Mouse (Mus musculus) C2C12 (cell line): ENCODE measurements at regions not wholly inside any gene's neighbourhood (a gene's known extent, or its start where the extent isn't known, plus 50 kb on each side); places are given as distances from the start of the nearest gene placed in this dataset.

ENCODE experiments used
- CTCF ChIP-seq: IDR thresholded peaks from one replicate; pipeline ENCODE4 v1.5.1; 2011; ENCODE audit not compliant: control insufficient read depth, insufficient read depth, insufficient read length
- MAX ChIP-seq: IDR thresholded peaks from one replicate; pipeline ENCODE4 v1.6.1; 2011; ENCODE audit warnings: mild to moderate bottlenecking, control low read depth
- USF1 ChIP-seq: IDR thresholded peaks from one replicate; pipeline ENCODE4 v1.6.1; 2011; ENCODE audit warnings: low read depth, mild to moderate bottlenecking, control low read depth, moderate library complexity

DNA sequence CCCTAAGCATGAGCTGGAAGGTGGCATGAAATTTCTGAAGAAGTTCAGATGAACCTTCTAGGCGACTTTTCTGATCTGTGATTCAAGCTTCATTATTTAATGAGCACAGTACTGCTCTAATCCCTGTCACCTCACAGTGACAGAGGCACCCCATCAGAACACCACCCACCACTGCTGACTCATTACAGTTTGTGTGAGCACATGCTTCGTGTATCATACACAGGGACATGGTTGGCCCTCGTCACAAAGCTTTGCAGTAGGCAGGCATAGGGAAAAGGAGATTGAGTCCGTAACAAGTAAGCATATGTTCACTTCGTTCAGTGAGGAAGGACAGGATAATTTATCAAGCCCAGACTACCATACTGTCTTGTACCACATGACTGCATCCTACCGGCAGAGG, 85.9 kb upstream of the Rgs4 start:
- TF ChIP-seq CTCF = no peak
- no peak for TF ChIP-seq USF1
- TF ChIP-seq MAX = no peak
